Mouse (Mus musculus): ENCODE results near the gene Rarb.

DNA sequence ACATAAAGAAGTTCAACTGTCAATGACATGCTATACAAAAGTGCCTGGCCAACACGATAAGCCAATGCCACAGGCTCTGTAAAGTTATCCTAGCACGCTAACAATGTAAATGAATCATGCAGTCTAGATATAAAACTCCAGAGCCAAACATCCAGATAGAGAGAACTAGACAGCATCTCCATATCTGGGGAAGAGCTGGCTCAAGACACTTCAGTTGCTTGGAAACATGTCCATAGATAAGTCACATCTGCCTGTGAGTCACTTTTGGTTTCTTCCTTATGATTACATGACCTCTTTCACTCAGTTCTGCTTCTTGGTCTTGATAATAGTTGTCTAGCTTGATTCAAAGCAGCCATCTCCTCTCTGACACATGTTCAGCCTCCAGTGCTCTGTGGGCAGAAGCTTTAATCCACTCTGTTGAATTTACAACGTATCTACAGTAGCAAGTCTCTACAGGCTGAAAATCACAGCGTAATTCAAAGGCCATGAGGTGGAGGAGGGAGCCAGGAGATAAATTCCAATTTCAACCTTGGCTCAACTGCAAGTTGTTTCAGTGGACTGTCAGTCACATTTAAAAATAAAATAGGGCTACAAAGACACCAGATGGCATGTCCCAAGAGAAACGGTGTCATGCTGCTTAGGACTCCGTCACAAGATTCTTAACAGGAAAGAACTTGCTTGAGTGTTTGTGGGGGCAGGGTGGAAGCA lies 271.3 kb downstream of the Rarb start:
- TF ChIP-seq POLR2A (IDR thresholded peaks at IDR 0.05; ENCODE audit: low read depth, low read length) (no peak), CTCF (IDR thresholded peaks at IDR 0.05; ENCODE audit: extremely low read depth, insufficient read depth, insufficient read length, insufficient replicate concordance) (no peak)

All from spleen, adult 2 months (tissue).